ENCODE assay signal across 14 mouse cellular contexts in the genomic region with DNA sequence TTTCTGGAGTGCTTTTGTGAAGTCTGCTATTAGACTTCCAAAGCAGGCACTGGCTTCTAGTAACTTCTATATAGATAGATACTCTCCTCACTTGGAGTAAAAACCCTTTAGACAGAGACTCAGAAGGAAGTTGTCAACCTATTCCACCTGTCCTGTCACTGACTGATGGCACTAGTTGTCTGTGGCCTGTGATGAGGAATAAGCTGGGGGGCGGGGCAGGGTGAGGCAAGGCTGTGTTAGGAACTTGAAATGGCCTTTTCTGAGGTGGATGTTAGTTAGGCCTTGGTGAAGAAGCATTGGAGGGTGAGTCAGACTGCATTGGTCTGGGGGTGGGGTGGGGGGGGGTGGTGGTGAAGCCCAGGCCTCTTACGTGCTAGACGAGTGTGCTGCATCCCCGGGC.
DNase-seq lines count a peak whose midpoint lies in the region; ATAC-seq and TF ChIP-seq lines count a peak whose summit lies in the region.
"Had no signal": no experiment of that assay in that cellular context is flagged by ENCODE, and none has a peak within 500 bp of the region (broad histone marks: within the 10 kb centered on the region; RNA-seq: fewer than 3 reads in every experiment).

No protein-coding gene starts in this region.

- no peaks in the 10 kb centered on the region for H3K27me3 ChIP-seq in intestine, embryonic 15.5 days (replicated peaks)
- H3K27me3 ChIP-seq in intestine, postnatal 0 days (replicated peaks; ENCODE audit: control insufficient read depth, insufficient read depth, low read length) = no peaks in the 10 kb centered on the region
- H3K27me3 ChIP-seq in limb, embryonic 10.5 days (ENCODE audit: low read depth, poor library complexity, severe bottlenecking) = no peaks in the 10 kb centered on the region

- H3K27ac ChIP-seq in intestine, embryonic 15.5 days = peak overlapping the region; percentile 40; the same call in 1 of the 2 replicates
- no peak overlapping the region for H3K27ac ChIP-seq in intestine, postnatal 0 days (ENCODE audit: low read depth, low read length)
- H3K27ac ChIP-seq in limb, embryonic 10.5 days = 0 out of 2 replicates have a peak overlapping the region, but pooled peaks have one; percentile 10

- no peaks in the 10 kb centered on the region for H3K36me3 ChIP-seq in intestine, embryonic 15.5 days
- no peaks in the 10 kb centered on the region; the same call in 1 of the 2 replicates for H3K36me3 ChIP-seq in intestine, postnatal 0 days (ENCODE audit: control insufficient read depth, insufficient read depth)
- peaks cover 65% of the 10 kb centered on the region for H3K36me3 ChIP-seq in limb, embryonic 10.5 days

- peaks cover 71% of the 10 kb centered on the region for H3K4me1 ChIP-seq in intestine, embryonic 15.5 days (replicated peaks)
- H3K4me1 ChIP-seq in intestine, postnatal 0 days (replicated peaks; ENCODE audit: control insufficient read depth, insufficient read depth, low read length) = peaks cover 11% of the 10 kb centered on the region
- H3K4me1 ChIP-seq in limb, embryonic 10.5 days = peaks cover 99% of the 10 kb centered on the region

- no peak overlapping the region for H3K4me2 ChIP-seq in intestine, embryonic 15.5 days (replicated peaks)
- H3K4me2 ChIP-seq in intestine, postnatal 0 days (replicated peaks; ENCODE audit: low read depth) = no peak overlapping the region

- peak overlapping the region; percentile 4; the same call in 1 of the 2 replicates for H3K9ac ChIP-seq in intestine, embryonic 15.5 days
- H3K9ac ChIP-seq in intestine, postnatal 0 days (ENCODE audit: low read depth, low read length) = no peak overlapping the region

- DNase-seq in NIH3T3 (ENCODE audit: low read depth) = peak; percentile 46
- DNase-seq in adrenal gland, adult 8-10 months = peak; percentile 63
- DNase-seq in limb, embryonic 10.5 days (ENCODE audit: low spot score) = no peak
- DNase-seq in cerebellum, adult 18-20 months = no peak
- DNase-seq in c-Kit-positive CD71-positive TER-119-positive erythroid progenitor cells, embryonic 14.5 days (ENCODE audit: low spot score) = no peak
- no peak for DNase-seq in kidney, postnatal 36 days
- DNase-seq: cerebellum, adult 9-10 months; gastrocnemius, postnatal 14 days; heart, postnatal 10 days; kidney, adult 11 months; thymus, adult 18-20 months had no signal

- WGBS in intestine, embryonic 15.5 days = 38% methylated on average over 4 of the region's 4 CpGs
- 46% methylated on average over 4 of the region's 4 CpGs for WGBS in intestine, postnatal 0 days
- 41% methylated on average over 4 of the region's 4 CpGs for WGBS in limb, embryonic 10.5 days

- H3K9me3 ChIP-seq in intestine, embryonic 15.5 days = no peaks in the 10 kb centered on the region
- H3K9me3 ChIP-seq in intestine, postnatal 0 days (ENCODE audit: control insufficient read depth) = no peaks in the 10 kb centered on the region
- no peaks in the 10 kb centered on the region for H3K9me3 ChIP-seq in limb, embryonic 10.5 days (replicated peaks)

- no peak overlapping the region for H3K4me3 ChIP-seq in intestine, embryonic 15.5 days (replicated peaks)
- H3K4me3 ChIP-seq in intestine, postnatal 0 days (ENCODE audit: low read depth, low read length) = no peak overlapping the region
- no peak overlapping the region for H3K4me3 ChIP-seq in limb, embryonic 10.5 days

- TF ChIP-seq CTCF in intestine, postnatal 0 days (IDR thresholded peaks at IDR 0.05; ENCODE audit: low read depth) = no peak

- ATAC-seq in intestine, embryonic 15.5 days = no peak
- ATAC-seq in intestine, postnatal 0 days = no peak
- ATAC-seq: lung, postnatal 0 days had no signal

Comparison
In these comparisons a context has a peak if more than half of its experiments do, and no peak if none do; other contexts are left out.
1. DNase-seq: peak in NIH3T3 (single experiment) and adrenal gland, adult 8-10 months (single experiment); none in limb, embryonic 10.5 days (single experiment), cerebellum, adult 18-20 months (0 of 2), c-Kit-positive CD71-positive TER-119-positive erythroid progenitor cells, embryonic 14.5 days (single experiment) and kidney, postnatal 36 days (0 of 2).